Mouse (Mus musculus) testis, adult 2 months (tissue): ENCODE measurements around the gene Bhlha15.

Source experiments
- CTCF ChIP-seq: fragments of 200-500 bp; IDR thresholded peaks from 2 replicates; pipeline ENCODE4 v1.5.1; 2012; ENCODE audit warnings: low read depth, mild to moderate bottlenecking, inconsistent platforms, low read length, moderate library complexity; ENCODE audit not compliant: control insufficient read depth, insufficient read depth, insufficient replicate concordance
- POLR2A ChIP-seq: fragments of 200-500 bp; IDR thresholded peaks from 2 replicates; pipeline ENCODE4 v1.6.1; 2012; ENCODE audit warnings: low read depth, mild to moderate bottlenecking, inconsistent platforms, low read length, moderate library complexity; ENCODE audit not compliant: control insufficient read depth

- TF ChIP-seq POLR2A (no peak), CTCF (no peak)
Measured at GRCm38 (mm10) chr5:144188422-144188821, 1.7 kb upstream of the Bhlha15 start.
